Mouse (Mus musculus) kidney, adult 2 months (tissue): ENCODE results near the gene Pidd1.

Experiments used
- CTCF ChIP-seq: fragments of 200-500 bp; conservative IDR thresholded peaks from 2 replicates; pipeline ENCODE4 v1.5.1; 2011; ENCODE audit warnings: low read depth, mild to moderate bottlenecking, control low read depth, low read length, moderate library complexity, mixed read lengths; ENCODE audit not compliant: insufficient read depth, insufficient read length
- POLR2A ChIP-seq: fragments of 200-500 bp; IDR thresholded peaks from one replicate; pipeline ENCODE4 v1.6.1; 2011; ENCODE audit warnings: low read depth, low read length, control low read depth

- no peak for TF ChIP-seq POLR2A
- no peak for TF ChIP-seq CTCF
Measured at GRCm38 (mm10) chr7:141434464-141434863, 9.4 kb downstream of the Pidd1 start.
